Mouse (Mus musculus) midbrain, embryonic 10.5 days (tissue): ENCODE measurements around the gene Cyp2c38. TPM values are rescaled to one million over a fixed set of nuclear protein-coding genes. Genes with fewer than 3 reads are reported as not detected.
"Not testable (repeated sequence)": the region's sequence is repeated elsewhere in the genome, so short reads cannot be mapped to it uniquely, and the experiment has no call there.

Experiments used
- DNase-seq: peaks from one replicate; pipeline ENCODE4 v3.0.0-alpha.2; 2017; ENCODE audit warnings: low spot score
- H3K27ac ChIP-seq: fragments of 300-500 bp; sonication (generic); replicated peaks from 2 replicates; pipeline ENCODE4 v1.5.1; 2016; ENCODE audit warnings: mild to moderate bottlenecking
- H3K27me3 ChIP-seq: fragments of 300-500 bp; sonication (generic); 2 replicates; pipeline ENCODE4 v1.6.1; 2016; ENCODE audit warnings: low read depth, mild to moderate bottlenecking; ENCODE audit not compliant: poor library complexity, severe bottlenecking
- H3K36me3 ChIP-seq: fragments of 300-500 bp; sonication (generic); 2 replicates; pipeline ENCODE4 v1.6.1; 2016; ENCODE audit warnings: mild to moderate bottlenecking, moderate library complexity
- H3K4me1 ChIP-seq: fragments of 300-500 bp; sonication (generic); 2 replicates; pipeline ENCODE4 v1.6.1; 2016
- H3K4me3 ChIP-seq: fragments of 300-500 bp; sonication (generic); 2 replicates; pipeline ENCODE4 v1.5.1; 2016; ENCODE audit warnings: mild to moderate bottlenecking, moderate library complexity
- H3K9me3 ChIP-seq: fragments of 300-500 bp; sonication (generic); replicated peaks from 2 replicates; pipeline ENCODE4 v1.6.1; 2016; ENCODE audit warnings: mild to moderate bottlenecking
- WGBS: fragments of 180-500 bp; shearing (Covaris S2); methylation state at CpG from one replicate; pipeline ENCODE4 v1.1.7; 2016; 5-methylcytosine and 5-hydroxymethylcytosine counted together
- polyA plus RNA-seq: library from polyadenylated mRNA; unstranded; fragments of >200 nt; fragmentation: Nextera tagmentation; extraction: Ambion mirVana; gene quantifications from 2 replicates; pipeline ENCODE4 v1.2.1, GENCODE M21; 2016

Cyp2c38 gene
- polyA plus RNA-seq: not detected in 2 replicates

DNA sequence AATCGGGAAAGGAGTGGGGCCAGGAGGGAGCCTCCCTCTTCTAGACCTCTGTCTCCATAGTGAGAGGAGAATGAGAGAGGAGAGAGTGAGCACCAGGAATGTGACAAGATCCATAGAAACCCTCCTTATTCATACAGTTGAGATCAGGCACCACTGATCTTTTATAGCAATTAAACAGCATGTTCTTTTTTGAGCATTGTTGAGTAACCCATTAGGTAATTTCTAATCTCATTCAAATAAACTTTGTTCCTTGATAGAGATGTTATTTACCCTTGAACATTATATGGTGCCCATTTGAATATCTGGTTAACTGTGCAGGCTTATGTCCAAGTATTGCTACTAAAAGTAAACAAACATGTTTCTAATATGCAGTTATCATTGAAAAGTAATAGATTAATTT lies at the start of gene Cyp2c38:
Gene Cyp2c38 (minus strand): TSS at position 135 of the 400 bp plus-strand sequence.
- Histone ChIP-seq H3K27me3 (no peaks in the 10 kb centered on the region), H3K27ac (no peak within 1 kb of the TSS), H3K4me3 (no peak within 1 kb of the TSS), H3K9me3 (peaks cover 22% of the 10 kb centered on the region; the same call in 1 of the 2 replicates), H3K4me1 (no peaks in the 10 kb centered on the region), H3K36me3 (no peaks in the 10 kb centered on the region)
- WGBS: 89% methylated on average over 1 of the region's 1 CpGs
- no peak for DNase-seq

DNA sequence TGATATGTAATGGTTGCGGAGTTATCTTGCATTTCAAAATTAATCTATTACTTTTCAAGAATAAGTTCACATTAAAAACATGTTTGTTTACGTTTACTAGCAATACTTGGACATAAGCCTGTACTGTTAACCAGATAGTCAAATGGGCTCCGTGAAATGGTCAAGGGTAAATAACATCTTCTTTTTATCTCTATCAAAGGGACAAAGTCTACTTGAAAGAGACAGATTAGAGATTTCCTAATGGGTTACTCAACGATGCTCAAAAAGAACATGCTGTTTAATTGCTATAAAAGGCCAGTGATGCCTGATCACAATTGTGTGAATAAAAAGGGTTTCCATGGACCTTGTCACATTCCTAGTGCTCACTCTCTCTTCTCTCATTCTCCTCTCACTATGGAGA lies 47.7 kb upstream of the Cyp2c38 start, which contains the start of gene Cyp2c39:
Gene Cyp2c39 (plus strand): TSS at position 329 of the 400 bp plus-strand sequence.
- 82% methylated on average over 4 of the region's 4 CpGs for WGBS

DNA sequence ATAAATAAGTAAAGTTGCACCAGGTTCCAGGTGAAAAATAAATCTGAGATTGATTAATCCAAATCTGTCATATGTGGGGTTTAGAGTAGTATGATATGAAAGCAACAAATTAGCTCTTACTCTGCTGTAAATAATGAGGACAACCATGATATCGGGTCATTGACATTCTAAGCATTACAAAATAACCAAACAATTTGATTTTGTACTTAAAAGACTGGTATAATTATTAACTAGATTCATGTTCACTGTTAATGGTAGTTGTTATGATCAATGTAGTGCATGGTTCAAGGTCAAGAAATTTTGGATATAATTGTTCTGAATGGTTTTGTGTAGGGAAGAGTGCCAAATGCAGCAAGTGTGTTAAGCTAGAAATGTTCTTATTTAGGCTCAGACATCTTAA lies 46.7 kb upstream of the Cyp2c38 start:
- Histone ChIP-seq H3K9me3 (peaks cover 19% of the 10 kb centered on the region), H3K27me3 (no peaks in the 10 kb centered on the region), H3K4me3 (no peak overlapping the region), H3K36me3 (no peaks in the 10 kb centered on the region), H3K4me1 (no peaks in the 10 kb centered on the region), H3K27ac (no peak overlapping the region)
- no peak for DNase-seq
- 85% methylated on average over 1 of the region's 1 CpGs for WGBS

More for the DNA sequence above, 47.7 kb upstream of the Cyp2c38 start, which contains the start of gene Cyp2c39:
- Histone ChIP-seq H3K9me3 (peaks cover 26% of the 10 kb centered on the region), H3K36me3 (no peaks in the 10 kb centered on the region), H3K27me3 (no peaks in the 10 kb centered on the region), H3K4me3 (no peak within 1 kb of the TSS), H3K4me1 (no peaks in the 10 kb centered on the region), H3K27ac (no peak within 1 kb of the TSS)
- no peak for DNase-seq

DNA sequence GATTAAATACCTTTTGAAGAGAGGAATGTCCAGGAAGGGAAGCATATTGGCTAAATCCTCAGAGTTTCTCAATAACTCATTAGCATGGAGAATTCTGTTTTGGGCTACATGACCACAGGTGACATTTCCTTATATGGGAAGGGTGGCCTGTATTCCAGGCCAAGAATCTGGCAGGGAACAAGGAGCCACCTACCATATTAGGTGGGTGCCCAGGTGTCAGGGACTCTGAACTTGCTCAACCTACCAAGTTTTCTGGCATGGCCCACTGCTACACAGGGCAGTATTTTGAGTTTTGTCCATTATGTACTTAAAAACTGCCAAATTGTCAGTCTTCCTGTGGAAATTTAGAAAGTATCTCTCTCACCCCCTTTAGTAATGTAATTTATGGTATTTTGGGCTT lies 43.5 kb upstream of the Cyp2c38 start:
- DNase-seq: no peak
- H3K4me3 ChIP-seq: no peak overlapping the region
- H3K27me3 ChIP-seq: no peaks in the 10 kb centered on the region
- no peak overlapping the region for H3K27ac ChIP-seq
- peaks cover 21% of the 10 kb centered on the region for H3K9me3 ChIP-seq
- no peaks in the 10 kb centered on the region for H3K4me1 ChIP-seq
- no peaks in the 10 kb centered on the region for H3K36me3 ChIP-seq

DNA sequence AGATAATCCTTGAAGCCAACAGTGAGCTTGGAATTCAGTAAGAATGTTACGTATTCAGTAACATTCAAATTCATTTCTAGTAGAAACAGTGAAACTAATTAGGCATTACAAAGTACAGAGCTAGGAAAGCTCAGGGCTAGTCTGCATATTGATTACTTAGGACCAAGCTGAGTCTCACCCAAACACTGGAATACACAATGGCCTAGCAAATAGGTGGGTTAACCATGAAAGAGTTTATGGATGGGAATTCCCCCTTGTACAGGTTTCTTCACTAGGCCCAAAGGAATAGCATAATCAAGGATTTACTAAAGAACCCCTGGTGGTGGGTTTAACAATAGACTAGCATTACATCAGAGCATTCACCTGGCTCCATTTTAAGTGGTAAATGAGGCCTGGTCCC lies 21.1 kb upstream of the Cyp2c38 start:
- H3K27me3 ChIP-seq, H3K4me1 ChIP-seq, DNase-seq, H3K4me3 ChIP-seq, H3K27ac ChIP-seq, H3K36me3 ChIP-seq: not testable (repeated sequence)
- H3K9me3 ChIP-seq: peaks cover 66% of the 10 kb centered on the region
- 97% methylated on average over 1 of the region's 1 CpGs for WGBS

DNA sequence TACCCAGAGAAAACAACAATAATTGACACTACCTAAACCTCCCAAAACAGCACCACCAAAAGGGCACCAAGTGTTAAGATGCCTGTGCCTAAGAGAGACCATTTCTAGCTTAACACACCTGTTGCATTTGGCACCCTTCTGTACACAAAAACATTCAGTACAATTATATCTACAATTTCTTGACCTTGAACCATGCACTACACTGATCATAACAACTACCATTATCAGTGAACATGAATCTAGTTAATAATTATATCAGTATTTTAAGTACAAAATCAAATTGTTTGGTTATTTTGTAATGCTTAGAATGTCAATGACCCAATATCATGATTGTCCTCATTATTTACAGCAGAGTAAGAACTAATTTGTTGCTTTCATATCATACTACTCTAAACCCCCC lies 1.0 kb upstream of the Cyp2c38 start:
- Histone ChIP-seq H3K4me1 (no peaks in the 10 kb centered on the region), H3K4me3 (no peak overlapping the region), H3K27ac (no peak overlapping the region), H3K36me3 (no peaks in the 10 kb centered on the region), H3K27me3 (no peaks in the 10 kb centered on the region), H3K9me3 (peaks cover 16% of the 10 kb centered on the region; the same call in 1 of the 2 replicates)
- DNase-seq: no peak

Other genes with a start within 250 kb of the Cyp2c38 start
- not detected in 2 replicates for gene Cyp2c29, start 193.7 kb downstream of the Cyp2c38 start, polyA plus RNA-seq
- not detected in 2 replicates for gene Cyp2c39, start 47.8 kb upstream of the Cyp2c38 start, polyA plus RNA-seq
- not detected in 2 replicates for gene Cyp2c67, start 186.0 kb upstream of the Cyp2c38 start, polyA plus RNA-seq